Mouse (Mus musculus): ENCODE results near the gene Cep41. TPM values are rescaled to one million over a fixed set of nuclear protein-coding genes. Genes with fewer than 3 reads are reported as not detected.

Gene Cep41
- polyA plus RNA-seq, 1 experiment from 2014 or later = 10.9 TPM

DNA sequence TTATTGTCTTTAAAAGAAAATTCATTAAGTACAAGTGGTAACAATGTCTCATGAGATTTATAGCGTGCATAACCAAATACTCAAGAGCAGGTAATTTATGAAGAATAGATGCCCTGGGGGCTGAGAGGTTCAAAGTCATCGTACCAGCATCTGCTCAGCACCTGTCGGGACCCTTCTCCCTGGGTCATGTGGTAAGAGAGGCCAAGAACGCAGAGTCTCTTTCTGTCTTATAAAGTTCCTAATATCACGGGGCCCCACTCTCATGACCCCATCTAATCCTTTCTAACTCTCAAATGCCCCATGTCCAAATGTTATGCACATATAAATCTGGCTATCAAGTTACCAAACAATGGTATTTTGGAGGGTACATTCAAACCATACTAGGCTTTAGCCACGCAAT lies 9.3 kb upstream of the Cep41 start:
- H3K27ac ChIP-seq (ENCODE audit: low read depth, low read length) = no peak overlapping the region
- WGBS (ENCODE audit: insufficient replicate concordance) = 75% methylated on average over 6 of the region's 6 CpGs
- H3K4me3 ChIP-seq (ENCODE audit: low read depth, low read length) = no peak overlapping the region

DNA sequence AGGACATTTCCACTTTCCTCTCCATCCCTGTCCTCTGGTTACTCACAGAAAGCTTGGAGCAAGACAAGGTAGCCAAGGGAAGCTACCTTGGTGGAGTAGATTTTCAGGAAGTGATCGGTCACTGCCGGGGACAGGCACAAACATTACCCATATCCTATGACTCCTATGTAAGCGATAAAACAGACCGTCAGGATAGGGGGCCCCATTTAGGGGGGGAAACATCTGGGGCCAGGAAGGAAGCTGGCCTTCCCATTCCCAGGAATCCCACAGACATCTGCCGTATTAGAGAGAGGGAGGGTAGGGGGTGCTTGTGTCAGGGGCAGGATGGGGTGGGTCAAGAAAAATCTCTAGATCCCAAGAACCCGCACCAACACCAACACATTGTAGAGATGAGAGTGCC lies 6.6 kb upstream of the Cep41 start:
- Histone ChIP-seq H3K4me1 (ENCODE audit: control insufficient read depth, insufficient read depth, low read length) (peaks cover 24% of the 10 kb centered on the region), H3K27me3 (ENCODE audit: control insufficient read depth, insufficient read depth, low read length) (no peaks in the 10 kb centered on the region), H3K4me2 (no peak overlapping the region)

More for the DNA sequence above, 9.3 kb upstream of the Cep41 start:
- Histone ChIP-seq H3K9ac (ENCODE audit: low read depth, low read length) (no peak overlapping the region), H3K4me1 (ENCODE audit: control insufficient read depth, insufficient read depth, low read length) (peaks cover 19% of the 10 kb centered on the region), H3K36me3 (ENCODE audit: control insufficient read depth, insufficient read depth, low read length) (no peaks in the 10 kb centered on the region), H3K9me3 (replicated peaks; ENCODE audit: control insufficient read depth, low read length) (no peaks in the 10 kb centered on the region), H3K4me2 (no peak overlapping the region), H3K27me3 (ENCODE audit: control insufficient read depth, insufficient read depth, low read length) (no peaks in the 10 kb centered on the region)
- no peak for ATAC-seq (replicated peaks; ENCODE audit: insufficient number of reproducible peaks, low FRiP score, low TSS enrichment)

DNA sequence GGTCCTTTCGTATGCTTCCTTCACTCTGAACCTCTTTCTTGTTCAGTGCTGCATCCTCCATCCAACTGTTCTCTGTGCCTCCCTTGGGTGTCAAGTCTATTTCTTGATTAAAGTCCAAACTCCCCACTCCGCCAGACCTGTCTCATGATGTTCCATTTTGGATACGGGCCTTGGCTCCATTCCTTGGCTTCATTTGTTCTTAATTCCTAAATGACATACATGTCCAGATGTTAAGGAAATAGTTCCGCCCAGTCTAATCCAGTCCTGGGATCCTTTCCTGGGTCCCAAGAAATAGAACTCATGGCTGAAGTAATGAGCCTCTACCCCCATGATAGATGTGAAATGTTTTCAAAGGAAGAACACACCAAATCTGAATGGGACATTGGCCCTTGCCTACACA lies 4.5 kb upstream of the Cep41 start:
- no peaks in the 10 kb centered on the region for H3K9me3 ChIP-seq (replicated peaks; ENCODE audit: control insufficient read depth, low read length)
- peak overlapping the region; percentile 48 for H3K27ac ChIP-seq (ENCODE audit: low read depth, low read length)
- H3K4me3 ChIP-seq (ENCODE audit: low read depth, low read length) = no peak overlapping the region
- no peak for ATAC-seq (replicated peaks; ENCODE audit: insufficient number of reproducible peaks, low FRiP score, low TSS enrichment)
- no peaks in the 10 kb centered on the region for H3K27me3 ChIP-seq (ENCODE audit: control insufficient read depth, insufficient read depth, low read length)
- no peak overlapping the region for H3K4me2 ChIP-seq
- H3K9ac ChIP-seq (ENCODE audit: low read depth, low read length) = no peak overlapping the region
- H3K4me1 ChIP-seq (ENCODE audit: control insufficient read depth, insufficient read depth, low read length) = peaks cover 23% of the 10 kb centered on the region
- H3K36me3 ChIP-seq (ENCODE audit: control insufficient read depth, insufficient read depth, low read length) = no peaks in the 10 kb centered on the region
- 81% methylated on average over 4 of the region's 4 CpGs for WGBS (ENCODE audit: insufficient replicate concordance)

More for the DNA sequence above, 6.6 kb upstream of the Cep41 start:
- no peaks in the 10 kb centered on the region for H3K9me3 ChIP-seq (replicated peaks; ENCODE audit: control insufficient read depth, low read length)
- WGBS (ENCODE audit: insufficient replicate concordance) = 47% methylated on average over 6 of the region's 6 CpGs
- H3K4me3 ChIP-seq (ENCODE audit: low read depth, low read length) = no peak overlapping the region
- H3K9ac ChIP-seq (ENCODE audit: low read depth, low read length) = no peak overlapping the region
- no peaks in the 10 kb centered on the region for H3K36me3 ChIP-seq (ENCODE audit: control insufficient read depth, insufficient read depth, low read length)
- ATAC-seq (replicated peaks; ENCODE audit: insufficient number of reproducible peaks, low FRiP score, low TSS enrichment) = 0 out of 2 replicates have a peak, but pooled peaks have one; percentile 53
- peak overlapping the region; percentile 67 for H3K27ac ChIP-seq (ENCODE audit: low read depth, low read length)

GRCm38 (mm10) chr6:30697464-30697863 lies 3.9 kb upstream of the Cep41 start:
- H3K9ac ChIP-seq (ENCODE audit: low read depth, low read length) = no peak overlapping the region
- no peaks in the 10 kb centered on the region for H3K36me3 ChIP-seq (ENCODE audit: control insufficient read depth, insufficient read depth, low read length)
- no peaks in the 10 kb centered on the region for H3K27me3 ChIP-seq (ENCODE audit: control insufficient read depth, insufficient read depth, low read length)
- peak overlapping the region; percentile 48 for H3K27ac ChIP-seq (ENCODE audit: low read depth, low read length)
- H3K4me1 ChIP-seq (ENCODE audit: control insufficient read depth, insufficient read depth, low read length) = peaks cover 24% of the 10 kb centered on the region
- H3K4me2 ChIP-seq = no peak overlapping the region
- ATAC-seq (replicated peaks; ENCODE audit: insufficient number of reproducible peaks, low FRiP score, low TSS enrichment) = no peak
- no peaks in the 10 kb centered on the region for H3K9me3 ChIP-seq (replicated peaks; ENCODE audit: control insufficient read depth, low read length)
- 19% methylated on average over 5 of the region's 5 CpGs for WGBS (ENCODE audit: insufficient replicate concordance)
- no peak overlapping the region for H3K4me3 ChIP-seq (ENCODE audit: low read depth, low read length)

DNA sequence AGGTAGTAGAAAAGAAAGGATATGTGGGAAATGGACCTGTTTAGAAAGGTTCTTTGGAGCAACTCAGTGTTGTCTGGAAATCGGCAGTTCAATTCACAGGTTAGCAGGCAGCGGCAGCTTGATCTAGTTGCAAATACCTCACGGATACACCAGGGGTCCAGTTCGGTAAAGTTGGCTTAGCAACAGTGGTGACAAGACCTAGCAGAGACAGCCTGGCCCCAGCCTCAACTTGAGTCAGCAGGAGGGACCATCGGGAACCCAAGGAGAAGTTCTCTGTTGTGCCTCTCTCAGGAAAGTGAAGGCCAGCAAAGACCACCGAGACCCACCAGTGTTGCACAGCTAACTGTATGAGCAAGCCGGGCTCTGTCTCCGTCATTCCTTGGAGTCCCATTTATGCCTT lies 1.6 kb upstream of the Cep41 start:
- no peaks in the 10 kb centered on the region for H3K27me3 ChIP-seq (ENCODE audit: control insufficient read depth, insufficient read depth, low read length)
- no peaks in the 10 kb centered on the region for H3K36me3 ChIP-seq (ENCODE audit: control insufficient read depth, insufficient read depth, low read length)
- H3K4me1 ChIP-seq (ENCODE audit: control insufficient read depth, insufficient read depth, low read length) = peaks cover 18% of the 10 kb centered on the region
- WGBS (ENCODE audit: insufficient replicate concordance) = 77% methylated on average over 8 of the region's 8 CpGs
- no peak overlapping the region for H3K27ac ChIP-seq (ENCODE audit: low read depth, low read length)
- no peak for ATAC-seq (replicated peaks; ENCODE audit: insufficient number of reproducible peaks, low FRiP score, low TSS enrichment)
- H3K4me2 ChIP-seq = no peak overlapping the region
- H3K9ac ChIP-seq (ENCODE audit: low read depth, low read length) = no peak overlapping the region
- H3K4me3 ChIP-seq (ENCODE audit: low read depth, low read length) = no peak overlapping the region
- no peaks in the 10 kb centered on the region for H3K9me3 ChIP-seq (replicated peaks; ENCODE audit: control insufficient read depth, low read length)

GRCm38 (mm10) chr6:30694209-30694608 lies 660 bp upstream of the Cep41 start:
- Histone ChIP-seq H3K27ac (ENCODE audit: low read depth, low read length) (0 out of 2 replicates have a peak overlapping the region, but pooled peaks have one; percentile 98), H3K9ac (ENCODE audit: low read depth, low read length) (peak overlapping the region; percentile 77), H3K36me3 (ENCODE audit: control insufficient read depth, insufficient read depth, low read length) (no peaks in the 10 kb centered on the region), H3K4me2 (peak overlapping the region; percentile 74), H3K4me3 (ENCODE audit: low read depth, low read length) (peak overlapping the region; percentile 57), H3K9me3 (replicated peaks; ENCODE audit: control insufficient read depth, low read length) (no peaks in the 10 kb centered on the region), H3K4me1 (ENCODE audit: control insufficient read depth, insufficient read depth, low read length) (peaks cover 10% of the 10 kb centered on the region), H3K27me3 (ENCODE audit: control insufficient read depth, insufficient read depth, low read length) (no peaks in the 10 kb centered on the region)
- 50% methylated on average over 6 of the region's 6 CpGs for WGBS (ENCODE audit: insufficient replicate concordance)
- no peak for ATAC-seq (replicated peaks; ENCODE audit: insufficient number of reproducible peaks, low FRiP score, low TSS enrichment)

GRCm38 (mm10) chr6:30692826-30693225 lies 723 bp downstream of the Cep41 start:
- Histone ChIP-seq H3K4me3 (ENCODE audit: low read depth, low read length) (peak overlapping the region; percentile 57), H3K4me2 (peak overlapping the region; percentile 74), H3K27me3 (ENCODE audit: control insufficient read depth, insufficient read depth, low read length) (no peaks in the 10 kb centered on the region), H3K27ac (ENCODE audit: low read depth, low read length) (peak overlapping the region; percentile 98), H3K9me3 (replicated peaks; ENCODE audit: control insufficient read depth, low read length) (no peaks in the 10 kb centered on the region), H3K4me1 (ENCODE audit: control insufficient read depth, insufficient read depth, low read length) (peaks cover 8% of the 10 kb centered on the region), H3K9ac (ENCODE audit: low read depth, low read length) (peak overlapping the region; percentile 77), H3K36me3 (ENCODE audit: control insufficient read depth, insufficient read depth, low read length) (no peaks in the 10 kb centered on the region)
- no peak for ATAC-seq (replicated peaks; ENCODE audit: insufficient number of reproducible peaks, low FRiP score, low TSS enrichment)
- 75% methylated on average over 5 of the region's 5 CpGs for WGBS (ENCODE audit: insufficient replicate concordance)

DNA sequence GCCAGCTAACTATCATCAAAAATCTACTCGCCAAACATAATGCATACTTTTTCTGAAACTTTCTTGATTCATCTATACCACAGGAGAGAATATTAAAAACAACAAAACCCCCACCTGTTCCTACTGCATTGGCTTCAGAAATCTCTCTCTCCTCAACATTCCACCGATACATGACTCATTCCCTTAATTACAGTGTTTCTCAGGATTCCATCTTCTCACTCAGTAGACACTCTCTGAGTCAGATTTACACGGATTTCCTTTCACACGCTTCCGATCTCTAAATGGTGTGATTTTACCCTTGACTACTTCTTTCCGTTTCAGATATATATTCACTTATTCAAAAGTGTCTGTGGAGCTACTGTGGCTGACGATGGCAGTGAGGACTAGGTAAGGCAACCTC lies 6.4 kb downstream of the Cep41 start:
- no peak overlapping the region for H3K4me2 ChIP-seq
- H3K9me3 ChIP-seq (replicated peaks; ENCODE audit: control insufficient read depth, low read length) = no peaks in the 10 kb centered on the region
- no peak overlapping the region for H3K27ac ChIP-seq (ENCODE audit: low read depth, low read length)
- no peak overlapping the region for H3K9ac ChIP-seq (ENCODE audit: low read depth, low read length)
- no peaks in the 10 kb centered on the region for H3K36me3 ChIP-seq (ENCODE audit: control insufficient read depth, insufficient read depth, low read length)
- no peak for ATAC-seq (replicated peaks; ENCODE audit: insufficient number of reproducible peaks, low FRiP score, low TSS enrichment)
- H3K4me3 ChIP-seq (ENCODE audit: low read depth, low read length) = no peak overlapping the region
- no peaks in the 10 kb centered on the region for H3K27me3 ChIP-seq (ENCODE audit: control insufficient read depth, insufficient read depth, low read length)
- H3K4me1 ChIP-seq (ENCODE audit: control insufficient read depth, insufficient read depth, low read length) = peaks cover 11% of the 10 kb centered on the region
- WGBS (ENCODE audit: insufficient replicate concordance) = 78% methylated on average over 7 of the region's 7 CpGs

DNA sequence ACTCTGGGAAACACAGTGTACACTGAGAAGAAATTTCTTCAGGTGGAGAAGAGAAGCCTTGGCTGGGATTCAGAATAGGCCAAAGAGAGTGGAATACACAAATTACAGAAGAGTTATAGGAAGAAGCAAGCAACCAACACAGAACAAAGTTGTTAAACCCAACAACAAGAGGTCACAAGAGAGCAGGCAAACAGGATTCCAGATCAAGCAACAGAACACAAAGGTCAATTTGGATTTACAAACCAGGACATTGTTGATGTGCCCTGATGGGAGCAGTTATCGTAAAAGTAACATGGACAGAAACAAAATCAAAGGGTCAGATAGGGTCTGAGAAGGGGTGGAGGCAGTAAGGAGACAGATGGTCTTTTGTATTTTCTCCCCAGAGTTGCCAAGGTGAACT lies 9.0 kb downstream of the Cep41 start:
- no peaks in the 10 kb centered on the region for H3K9me3 ChIP-seq (replicated peaks; ENCODE audit: control insufficient read depth, low read length)
- H3K27me3 ChIP-seq (ENCODE audit: control insufficient read depth, insufficient read depth, low read length) = no peaks in the 10 kb centered on the region
- no peak overlapping the region for H3K27ac ChIP-seq (ENCODE audit: low read depth, low read length)
- no peak overlapping the region for H3K4me2 ChIP-seq
- WGBS (ENCODE audit: insufficient replicate concordance) = 90% methylated on average over 1 of the region's 1 CpGs
- peaks cover 13% of the 10 kb centered on the region for H3K4me1 ChIP-seq (ENCODE audit: control insufficient read depth, insufficient read depth, low read length)
- H3K36me3 ChIP-seq (ENCODE audit: control insufficient read depth, insufficient read depth, low read length) = no peaks in the 10 kb centered on the region
- no peak overlapping the region for H3K9ac ChIP-seq (ENCODE audit: low read depth, low read length)
- ATAC-seq (replicated peaks; ENCODE audit: insufficient number of reproducible peaks, low FRiP score, low TSS enrichment) = no peak
- H3K4me3 ChIP-seq (ENCODE audit: low read depth, low read length) = no peak overlapping the region
